Mouse (Mus musculus): ENCODE data around the gene Gm20824. TPM values are rescaled to one million over a fixed set of nuclear protein-coding genes. Genes with fewer than 3 reads are reported as not detected.
"Not testable (repeated sequence)": the region's sequence is repeated elsewhere in the genome, so short reads cannot be mapped to it uniquely, and the experiment has no call there.

The Gm20824 gene
- not detected in 2 replicates for polyA plus RNA-seq (2014; fragmentation: Nextera tagmentation; extraction: Ambion mirVana)

DNA sequence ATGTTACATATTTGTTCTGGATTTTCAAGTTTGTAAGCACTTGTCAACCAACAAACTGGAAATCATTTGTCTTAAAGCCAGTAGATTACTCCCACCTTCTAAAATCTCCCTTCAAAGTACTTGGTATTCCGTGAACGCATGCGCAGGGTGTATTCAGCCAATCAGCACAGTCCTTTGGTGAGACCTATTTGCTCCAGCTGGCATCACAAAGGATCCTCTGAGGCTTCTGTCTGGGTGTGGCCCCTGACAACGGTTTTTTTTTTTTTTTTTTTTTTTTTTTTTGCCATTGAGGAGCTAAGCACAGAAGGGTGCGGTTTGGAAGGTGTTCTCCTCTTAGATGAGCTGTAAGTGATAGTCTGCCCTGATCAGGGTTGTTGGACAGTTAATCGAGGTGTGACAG, at the start of gene Gm20824:
Gene Gm20824, plus strand, starts transcription at position 301 of the 400 bp plus-strand sequence.
- not testable (repeated sequence) for H3K9me3 ChIP-seq (ENCODE audit: control insufficient read depth, low read length); H3K4me1 ChIP-seq (ENCODE audit: control insufficient read depth, insufficient read depth, low read length); H3K27me3 ChIP-seq (ENCODE audit: control insufficient read depth, insufficient read depth, low read length); H3K27ac ChIP-seq (ENCODE audit: low read depth, low read length); H3K36me3 ChIP-seq (ENCODE audit: control insufficient read depth, insufficient read depth, low read length); ATAC-seq (ENCODE audit: low FRiP score, low TSS enrichment); H3K4me2 ChIP-seq (replicated peaks; ENCODE audit: low read depth, low read length); H3K4me3 ChIP-seq (ENCODE audit: low read length); H3K9ac ChIP-seq (ENCODE audit: low read depth, low read length)
- WGBS, result no CpG with 5 or more reads among the region's 6 CpGs

Other genes starting within 250 kb of the Gm20824 start
- not detected in 2 replicates for gene Gm20825, start 186.4 kb upstream of the Gm20824 start, polyA plus RNA-seq (2014; fragmentation: Nextera tagmentation; extraction: Ambion mirVana)

Measured in kidney, embryonic 14.5 days (tissue).